Mouse (Mus musculus) embryonic fibroblast, embryonic 13.5 days (primary cell): ENCODE results near the gene Stum.

Experiments used
- CTCF ChIP-seq: IDR thresholded peaks from 2 replicates; pipeline ENCODE4 v1.5.1; 2011; ENCODE audit warnings: mild to moderate bottlenecking, control low read depth, low read length, moderate library complexity, borderline replicate concordance; ENCODE audit not compliant: insufficient read depth
- POLR2A ChIP-seq: IDR thresholded peaks from 2 replicates; pipeline ENCODE4 v1.6.1; 2011; ENCODE audit warnings: low read depth, mild to moderate bottlenecking, control low read depth, low read length, moderate library complexity

DNA sequence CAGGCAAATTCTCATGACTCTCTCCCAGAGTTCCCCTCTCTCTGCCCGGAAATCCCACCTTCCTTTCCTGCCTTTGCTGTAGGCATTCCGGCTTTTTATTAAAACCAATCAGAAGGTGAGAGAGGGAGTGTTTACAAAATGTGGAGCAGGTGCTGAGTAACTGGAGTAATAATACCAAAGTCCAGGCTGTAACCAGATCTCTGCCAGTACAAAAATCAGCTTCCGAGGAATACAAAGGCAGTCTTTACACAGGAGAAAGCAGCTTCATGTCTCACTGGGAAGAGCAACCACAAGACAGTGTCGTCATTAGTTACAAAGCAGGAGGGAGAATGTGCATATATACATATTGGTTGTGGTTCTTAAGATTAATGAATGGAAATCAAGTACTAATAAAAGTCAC lies 19.3 kb upstream of the Stum start:
- TF ChIP-seq CTCF (no peak), POLR2A (no peak)
